Mouse (Mus musculus): Measurements from ENCODE around the gene Sept9.
A peak's percentile ranks its signal among the peaks of the same experiment; 100 is the strongest.

The Sept9 gene

GRCm38 (mm10) chr11:117199282-117200175, at the start of gene Sept9:
Gene Sept9 (plus strand): TSS chr11:117199661.
- no peak for DNase-seq (ENCODE audit: low read depth, low spot score)

- no peak for DNase-seq (ENCODE audit: low read depth, low spot score)
These were observed 48.9 kb upstream of the Sept9 start for GRCm38 (mm10) chr11:117150467-117150966.

GRCm38 (mm10) chr11:117151461-117151860, 48.0 kb upstream of the Sept9 start:
- DNase-seq (ENCODE audit: low read depth, low spot score) = no peak

- DNase-seq (ENCODE audit: low read depth, low spot score) = no peak
These were observed 46.9 kb upstream of the Sept9 start for GRCm38 (mm10) chr11:117152541-117152940.

DNA sequence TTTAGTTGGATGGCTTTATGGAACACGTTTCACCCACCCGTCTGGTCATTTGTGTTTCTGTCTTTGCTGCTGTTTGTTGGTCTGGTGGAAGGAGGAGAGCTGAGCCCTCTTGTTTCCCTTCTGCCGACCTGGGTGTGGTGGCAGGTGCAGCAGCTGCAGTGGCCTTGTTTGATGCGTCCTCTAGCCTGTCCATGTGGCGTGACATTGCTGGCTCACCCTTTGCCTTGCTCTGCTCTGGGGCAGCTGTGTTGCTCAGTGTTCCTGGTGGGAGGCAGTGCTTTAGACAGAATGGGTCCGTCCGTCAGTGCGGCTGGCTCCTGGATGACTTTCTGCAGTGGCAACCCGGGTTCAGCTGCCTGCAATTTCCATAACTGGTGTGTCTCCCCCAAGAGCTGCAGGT, 45.9 kb upstream of the Sept9 start:
- no peak for DNase-seq (ENCODE audit: low read depth, low spot score)

DNA sequence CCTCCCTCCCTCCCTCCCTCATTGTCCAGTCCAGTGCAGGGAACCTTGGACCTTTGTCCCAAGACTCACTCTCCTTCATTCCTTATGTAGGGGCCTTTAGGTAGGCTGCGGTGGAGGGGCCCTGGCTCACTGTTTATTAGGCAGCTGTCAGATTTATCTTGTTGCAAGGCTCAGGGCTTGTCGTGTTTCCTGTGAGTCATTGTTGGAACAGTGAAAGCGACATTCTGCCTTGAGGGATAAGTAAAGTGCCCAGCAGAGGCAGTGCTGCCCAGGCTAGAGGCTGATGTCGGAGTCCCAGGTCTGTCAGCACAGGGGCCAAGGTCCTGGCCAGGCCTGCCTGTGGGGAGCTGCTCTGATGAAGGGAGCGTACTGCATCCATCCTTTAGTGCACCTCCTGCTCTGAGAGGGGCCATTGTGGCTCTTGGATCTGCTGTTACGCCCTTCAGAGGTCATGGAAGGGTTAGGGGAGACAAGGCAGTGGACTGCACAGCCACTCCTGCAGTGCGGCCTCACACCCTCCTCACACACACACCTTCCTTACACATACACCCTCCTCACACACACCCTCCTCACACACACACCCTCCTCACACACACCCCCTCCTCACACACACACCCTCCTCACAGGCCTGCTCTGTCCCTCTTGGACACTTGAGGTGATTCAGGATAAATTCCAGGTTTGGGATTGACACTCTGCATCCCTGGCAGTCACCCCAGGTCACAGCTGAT, 45.2 kb upstream of the Sept9 start:
- no peak for DNase-seq (ENCODE audit: low read depth, low spot score)

- DNase-seq (ENCODE audit: low read depth, low spot score) = no peak
These were observed 42.7 kb upstream of the Sept9 start for GRCm38 (mm10) chr11:117156725-117157124.

DNA sequence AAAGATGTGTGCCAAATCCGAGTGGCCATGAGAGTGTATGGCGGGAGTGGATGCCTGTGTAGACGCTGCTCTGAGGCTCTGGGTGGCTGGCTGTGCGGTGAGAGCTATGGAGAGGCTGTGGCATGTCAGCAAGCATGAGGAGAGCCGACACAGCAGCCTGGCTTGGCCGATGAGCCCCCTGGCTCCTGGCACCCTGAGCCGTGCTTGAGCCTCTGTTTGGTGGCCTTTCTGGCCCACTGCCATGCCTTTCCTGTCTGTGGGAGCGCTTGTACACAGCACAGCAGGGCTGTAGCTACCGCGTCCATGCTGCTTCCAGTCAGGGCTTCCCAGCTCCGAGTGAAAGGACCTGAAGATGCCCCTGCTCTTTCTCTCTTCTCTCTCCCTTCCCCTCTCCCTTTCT, 41.1 kb upstream of the Sept9 start:
- no peak for DNase-seq (ENCODE audit: low read depth, low spot score)

DNA sequence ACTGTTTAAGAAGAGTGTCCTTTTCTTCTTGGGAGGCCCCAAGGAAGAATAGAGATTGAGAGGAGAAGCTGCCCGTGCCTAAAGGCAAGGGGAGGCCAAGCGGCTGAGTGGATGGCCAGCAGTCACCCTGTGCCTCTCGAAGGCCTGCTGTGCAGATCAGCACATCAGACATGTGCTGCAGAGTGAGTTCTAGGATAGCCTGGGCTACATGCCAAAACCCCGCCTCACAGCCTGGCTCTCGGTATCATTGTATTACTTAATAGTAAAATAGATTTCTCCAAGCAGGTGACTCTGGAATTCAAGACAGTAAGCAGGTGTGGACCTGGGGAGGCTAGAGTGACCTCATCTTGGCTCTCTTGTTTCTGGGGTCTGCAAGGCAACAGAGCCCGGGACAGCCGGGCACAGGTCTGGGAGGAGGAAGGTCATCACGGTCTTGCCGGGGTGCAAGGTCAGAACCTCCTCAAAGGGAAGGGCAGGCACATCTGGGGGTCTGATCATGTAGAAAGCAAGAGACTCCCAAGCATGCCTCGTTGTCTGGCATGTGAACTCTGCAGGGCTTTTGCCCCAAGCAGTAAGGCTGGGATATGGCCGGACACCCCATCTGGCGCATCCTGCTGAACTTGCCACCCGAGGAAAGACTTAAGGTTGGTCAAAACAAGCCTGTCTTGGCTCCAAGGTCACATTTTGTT, 40.1 kb upstream of the Sept9 start:
- DNase-seq (ENCODE audit: low read depth, low spot score) = no peak

DNA sequence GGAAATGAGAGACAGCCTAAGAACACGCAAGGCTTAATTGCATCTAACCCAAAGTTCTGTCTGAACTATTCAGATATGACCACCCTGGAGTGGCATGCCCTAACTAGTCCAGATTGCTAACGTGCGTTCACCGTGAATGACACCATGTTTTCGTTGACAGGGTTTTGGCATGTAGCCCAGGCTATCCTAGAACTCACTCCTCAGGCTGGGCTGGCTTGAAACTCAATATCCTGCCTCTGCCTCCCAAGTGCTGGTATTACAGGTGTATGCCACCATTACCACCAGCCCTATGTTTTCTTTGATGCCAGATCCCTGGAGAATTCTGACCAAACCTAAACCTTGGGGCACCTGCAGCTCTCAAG, 39.5 kb upstream of the Sept9 start:
- DNase-seq (ENCODE audit: low read depth, low spot score) = no peak

DNA sequence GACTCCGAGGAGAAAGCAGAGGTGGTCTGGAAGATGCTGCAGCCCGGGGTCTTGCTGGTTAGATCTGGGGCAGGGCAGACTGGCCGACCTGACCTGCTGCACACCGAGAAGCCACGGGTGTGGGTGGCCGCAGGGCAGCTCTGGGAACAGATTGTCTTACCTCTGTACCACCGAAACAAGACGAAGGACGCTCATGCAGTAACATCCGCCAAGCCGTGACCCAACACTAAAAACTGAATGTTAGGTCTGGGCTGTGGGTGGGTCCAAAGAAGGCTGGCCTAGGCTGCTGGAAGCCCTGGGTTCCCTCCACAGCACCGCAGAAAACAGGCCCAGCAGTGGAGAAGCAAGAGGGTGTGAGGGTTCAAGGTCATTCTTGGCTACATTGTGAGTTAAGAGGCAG, 38.7 kb upstream of the Sept9 start:
- DNase-seq (ENCODE audit: low read depth, low spot score) = no peak

- DNase-seq (ENCODE audit: low read depth, low spot score) = no peak
These were observed 37.9 kb upstream of the Sept9 start for GRCm38 (mm10) chr11:117161574-117161973.

GRCm38 (mm10) chr11:117163098-117163497, 36.4 kb upstream of the Sept9 start:
- DNase-seq (ENCODE audit: low read depth, low spot score) = no peak

DNA sequence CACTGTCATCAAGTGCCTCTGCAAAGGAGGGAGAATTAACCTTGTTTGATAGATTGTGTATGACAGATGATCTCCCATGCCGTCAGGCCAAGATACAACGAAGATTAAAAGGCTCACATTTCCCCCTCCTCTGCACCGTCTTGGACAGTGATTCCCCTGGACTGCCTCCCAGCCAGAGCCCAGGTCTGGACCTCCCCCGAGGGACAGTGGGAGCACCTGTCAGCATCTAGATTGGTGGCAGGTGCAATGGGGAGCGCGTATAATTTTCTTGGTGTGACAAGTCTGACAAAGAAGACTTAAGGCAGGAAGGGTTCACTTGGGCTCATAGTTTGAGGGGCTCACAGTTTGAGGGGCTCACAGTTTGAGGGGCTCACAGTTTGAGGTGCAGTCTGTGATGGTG, 35.7 kb upstream of the Sept9 start:
- no peak for DNase-seq (ENCODE audit: low read depth, low spot score)

DNA sequence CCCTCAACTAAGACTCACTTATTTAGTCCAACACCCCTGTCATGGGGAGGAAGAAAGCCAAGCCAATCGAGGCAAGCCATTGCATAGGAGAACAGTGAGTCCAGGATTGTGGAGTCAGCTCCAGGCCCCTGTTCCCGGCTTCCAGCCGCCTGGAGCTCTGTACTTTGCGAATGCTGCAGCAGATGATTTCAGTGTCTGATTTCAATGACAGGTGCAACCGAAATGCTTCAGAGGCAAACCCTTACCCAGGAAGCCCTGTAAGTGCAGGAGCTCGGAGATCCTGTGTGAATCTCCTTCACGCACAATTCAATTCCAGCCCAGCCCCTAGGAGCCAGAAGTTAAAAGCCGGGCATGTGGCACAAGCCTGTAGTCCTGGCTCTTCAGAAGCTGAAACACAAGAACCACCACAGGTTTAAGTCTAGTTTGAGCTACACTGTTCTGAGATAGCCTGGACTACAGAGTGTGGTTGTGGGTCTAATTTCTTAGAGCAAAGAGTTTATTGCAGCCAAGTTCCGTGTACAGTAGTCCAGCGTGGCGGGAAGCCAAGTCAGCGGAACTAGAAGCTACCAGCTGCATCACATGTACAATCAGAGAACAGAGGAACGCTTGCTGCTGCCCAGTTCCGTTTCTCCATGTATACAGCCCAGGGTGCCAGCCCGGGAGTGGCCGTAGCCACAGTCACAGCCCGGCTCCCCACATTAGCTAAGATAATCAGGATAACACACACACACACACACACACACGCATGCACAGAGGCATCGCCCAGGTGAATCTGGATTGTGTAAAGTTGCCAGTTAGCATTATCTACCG, 31.0 kb upstream of the Sept9 start:
- DNase-seq (ENCODE audit: low read depth, low spot score) = no peak

GRCm38 (mm10) chr11:117169088-117169635, 30.3 kb upstream of the Sept9 start:
- no peak for DNase-seq (ENCODE audit: low read depth, low spot score)

DNA sequence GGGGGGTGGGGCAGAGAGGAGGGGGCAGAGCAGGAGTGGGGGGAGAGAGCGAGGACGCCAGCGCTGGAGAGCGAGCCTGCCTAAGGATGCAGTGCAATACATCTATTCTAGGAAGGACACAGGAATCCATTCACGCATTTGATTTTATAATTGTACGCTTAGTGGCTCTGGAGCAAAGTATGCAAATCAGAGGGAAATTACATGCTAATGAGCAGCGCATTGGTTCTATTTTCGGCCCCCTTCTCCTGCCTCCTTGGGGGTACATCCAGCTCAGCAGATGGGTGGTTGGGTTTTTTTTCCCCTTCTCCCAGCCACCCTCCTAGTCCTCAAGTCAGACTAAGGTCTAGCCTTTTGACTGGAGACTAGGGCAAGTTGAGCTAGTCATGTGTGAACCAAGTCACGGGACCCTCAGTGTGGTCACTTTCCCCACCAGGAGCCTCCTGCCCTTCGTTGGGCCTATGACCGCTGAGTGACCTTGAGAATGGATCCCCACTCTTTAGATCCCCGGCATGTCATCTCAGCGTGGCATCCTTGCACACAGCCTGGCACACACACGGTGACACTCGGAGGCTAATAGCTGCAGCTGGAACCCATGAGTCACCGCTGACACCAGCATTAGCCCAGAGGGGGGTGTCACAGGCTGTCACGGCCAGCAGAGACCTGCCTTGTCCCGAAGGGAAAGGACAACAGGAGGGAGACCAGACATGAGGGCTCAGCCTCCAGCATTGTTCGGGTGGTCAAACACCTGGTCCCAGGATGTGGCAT, 29.5 kb upstream of the Sept9 start:
- DNase-seq (ENCODE audit: low read depth, low spot score) = peak; percentile 88

DNA sequence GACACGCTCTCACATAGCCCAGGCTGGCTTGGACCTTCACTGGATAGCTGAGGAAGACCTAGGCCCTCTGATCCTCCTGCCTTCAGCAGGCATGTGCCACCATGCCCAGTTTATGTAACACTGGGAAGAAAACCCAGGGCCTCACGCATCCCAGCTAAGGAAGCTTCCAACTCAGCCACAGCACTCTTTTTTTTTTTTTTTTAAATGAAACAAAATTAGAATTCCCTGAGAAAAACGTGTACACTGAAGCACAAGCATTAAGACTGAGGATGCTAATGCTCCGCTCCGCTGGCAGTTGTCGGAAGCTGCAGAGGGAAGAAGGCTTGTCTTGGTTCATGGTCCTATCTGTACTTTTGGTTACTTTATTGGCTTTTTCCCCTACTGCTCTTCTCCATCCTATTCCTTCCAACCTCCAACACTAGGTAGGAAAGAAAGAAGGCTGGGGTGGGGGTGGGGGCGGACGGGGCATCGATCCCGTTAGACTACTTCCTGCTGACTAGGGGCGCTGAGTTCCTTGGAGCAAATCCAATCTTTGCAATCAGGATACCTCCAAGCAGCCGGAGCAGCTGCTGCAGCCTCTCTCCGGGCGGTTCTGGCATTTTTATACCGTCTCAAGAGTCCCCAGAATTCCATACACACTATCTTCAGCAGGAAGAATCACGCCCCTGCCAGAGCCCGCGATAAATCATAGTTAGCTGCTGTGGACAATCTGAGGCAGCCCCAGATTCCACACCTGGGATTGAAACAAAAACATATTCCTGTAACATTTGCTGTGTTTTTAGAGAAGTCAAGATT, 25.2 kb upstream of the Sept9 start:
- peak; percentile 55 for DNase-seq (ENCODE audit: low read depth, low spot score)

DNA sequence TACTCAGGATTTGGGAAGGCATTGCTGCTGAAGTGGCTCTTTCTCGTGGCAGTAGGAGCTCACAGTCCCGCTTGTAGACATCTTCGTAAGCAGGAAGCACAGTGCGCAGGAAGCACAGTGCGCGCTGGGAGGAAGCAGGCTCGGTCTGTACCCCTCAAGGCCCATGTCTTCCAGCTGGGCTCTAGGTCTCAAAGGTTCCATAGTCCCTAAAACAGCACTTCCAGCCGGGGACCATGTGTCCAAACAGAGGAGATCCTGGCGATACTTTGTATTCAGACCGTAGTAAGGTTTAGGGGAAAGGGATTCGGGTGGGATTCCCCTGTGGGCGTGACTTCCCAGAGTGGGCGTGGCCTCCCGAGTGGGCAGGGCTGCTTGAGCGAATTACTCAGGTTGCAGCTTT, 24.5 kb upstream of the Sept9 start:
- no peak for DNase-seq (ENCODE audit: low read depth, low spot score)

DNA sequence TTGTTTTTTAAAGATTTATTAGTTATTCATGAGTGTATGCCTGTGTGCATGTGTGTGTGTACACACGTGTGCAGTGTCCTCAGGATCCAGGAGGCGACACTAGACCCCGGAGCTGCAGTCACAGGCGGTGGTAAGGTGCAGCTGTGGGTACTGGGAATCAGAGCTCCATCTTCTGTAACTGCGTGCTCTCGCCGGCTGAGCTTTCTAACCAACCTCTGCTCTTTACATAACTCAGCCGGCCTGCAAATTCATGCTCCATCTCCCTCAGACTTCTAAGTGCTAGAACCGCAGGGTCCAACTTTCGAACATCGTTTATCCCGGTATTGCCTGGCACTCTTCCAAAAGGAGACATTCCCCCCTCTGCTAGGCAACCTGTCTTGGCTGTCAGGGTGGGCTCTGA, 24.0 kb upstream of the Sept9 start:
- no peak for DNase-seq (ENCODE audit: low read depth, low spot score)

All from telencephalon, adult 2 months (tissue).